Mouse (Mus musculus) embryo, embryonic 9.5 days (tissue): ENCODE results near the gene Ak5.

Experiments used
- DNase-seq: peaks from one replicate; pipeline ENCODE4 v3.0.0-alpha.2; 2017; ENCODE audit errors: extremely low spot score

Ak5 gene

DNA sequence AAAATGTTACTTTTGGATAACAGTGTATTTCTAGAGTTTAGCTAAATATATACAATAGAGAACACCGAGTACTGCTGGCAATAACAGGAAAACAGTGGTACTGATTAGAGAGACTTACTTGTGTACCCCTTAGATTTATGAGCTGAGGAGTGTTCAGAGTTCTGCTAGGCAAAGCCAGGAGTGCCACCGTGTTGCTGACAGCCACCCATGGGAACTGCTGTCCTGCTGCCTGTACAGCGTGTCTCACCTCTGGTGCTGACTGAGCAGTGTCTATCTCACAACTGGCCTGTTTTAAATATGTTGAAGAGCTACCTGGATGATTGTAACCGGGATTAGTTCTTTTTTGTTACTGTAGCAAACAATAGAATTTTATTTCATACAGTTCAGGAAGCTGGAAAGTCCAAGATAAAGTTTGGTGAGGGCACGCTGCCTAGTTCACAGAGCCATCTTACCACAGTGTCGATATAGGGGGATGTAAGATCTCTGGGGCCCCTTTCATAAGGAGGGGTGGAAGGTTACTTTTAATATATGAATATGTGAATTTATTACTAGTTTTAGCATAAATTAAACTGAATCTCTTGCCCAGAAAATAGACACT lies 103.5 kb downstream of the Ak5 start:
- DNase-seq = no peak

DNA sequence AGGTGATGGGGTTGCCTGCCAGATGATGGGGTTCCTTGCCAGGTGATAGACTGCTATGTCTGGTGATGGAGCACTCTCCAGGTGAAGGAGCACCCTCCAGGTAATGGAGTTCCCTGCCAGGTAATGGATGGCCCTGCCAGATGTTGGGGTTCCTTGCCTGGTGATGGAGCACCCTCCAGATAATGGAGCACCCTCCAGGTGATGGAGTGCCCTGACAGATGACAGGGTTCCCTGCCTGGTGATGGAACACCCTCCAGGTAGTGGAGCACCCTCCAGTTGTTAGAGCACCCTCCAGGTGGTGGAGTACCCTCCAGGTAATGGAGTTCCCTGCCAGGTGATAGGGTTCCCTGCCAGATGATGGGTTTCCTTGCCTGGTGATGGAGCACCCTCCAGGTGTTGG lies 104.3 kb downstream of the Ak5 start:
- DNase-seq = no peak

DNA sequence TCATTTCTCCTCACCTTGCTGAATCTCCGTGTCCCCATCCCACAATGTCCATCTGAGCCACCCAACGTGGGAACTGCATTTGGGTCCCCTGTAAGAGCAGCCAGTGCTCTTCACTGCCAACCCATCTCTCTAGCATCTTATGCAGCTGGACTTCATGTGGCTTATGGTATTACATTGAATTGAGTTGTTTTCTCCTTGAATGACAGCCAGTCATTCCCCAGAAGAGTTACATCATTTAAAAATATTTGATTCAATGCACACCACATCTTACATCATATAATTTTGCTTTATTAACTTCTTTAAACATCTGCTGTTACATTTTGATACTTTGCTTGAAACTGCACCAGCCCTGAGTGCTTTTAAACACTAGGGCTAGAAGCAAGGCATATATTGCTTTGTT lies 106.5 kb downstream of the Ak5 start:
- no peak for DNase-seq

DNA sequence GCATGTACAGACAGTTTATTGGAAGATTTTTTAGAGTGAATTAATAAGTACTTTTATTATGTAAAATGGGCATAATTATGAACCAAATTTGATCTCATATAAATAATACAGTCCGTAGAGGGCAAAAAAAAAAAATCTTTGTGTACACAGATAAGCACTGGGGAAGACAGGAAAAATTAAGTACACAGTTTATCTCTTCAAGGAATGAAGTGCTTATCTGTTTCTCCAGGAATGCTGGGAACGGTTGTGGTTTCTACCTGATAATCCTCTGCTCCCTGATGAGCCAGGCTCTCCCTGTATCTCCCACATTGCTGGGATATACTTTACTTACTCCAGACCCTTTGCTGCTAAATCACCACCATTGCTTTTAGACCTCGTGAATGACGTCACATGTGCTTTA lies 108.9 kb downstream of the Ak5 start:
- no peak for DNase-seq

DNA sequence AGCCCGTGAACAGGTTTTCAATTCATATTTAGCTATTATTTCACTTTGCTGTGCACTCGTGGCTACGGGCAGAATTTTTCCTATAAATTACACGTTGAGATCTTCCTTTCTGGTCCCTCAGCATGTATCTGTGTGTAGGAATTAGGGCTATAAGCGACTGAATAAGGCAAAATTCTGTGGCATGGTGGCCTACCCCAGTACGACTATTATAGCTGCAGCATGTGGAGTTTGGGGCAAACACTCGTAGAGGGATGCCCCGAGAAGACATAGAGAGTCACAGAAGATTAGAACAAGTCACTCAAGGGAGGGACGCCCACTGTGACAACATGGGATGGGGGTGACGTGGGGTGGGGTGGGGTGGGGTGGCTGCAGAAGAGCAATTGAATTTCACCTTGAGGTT lies 110.1 kb downstream of the Ak5 start:
- DNase-seq = no peak

DNA sequence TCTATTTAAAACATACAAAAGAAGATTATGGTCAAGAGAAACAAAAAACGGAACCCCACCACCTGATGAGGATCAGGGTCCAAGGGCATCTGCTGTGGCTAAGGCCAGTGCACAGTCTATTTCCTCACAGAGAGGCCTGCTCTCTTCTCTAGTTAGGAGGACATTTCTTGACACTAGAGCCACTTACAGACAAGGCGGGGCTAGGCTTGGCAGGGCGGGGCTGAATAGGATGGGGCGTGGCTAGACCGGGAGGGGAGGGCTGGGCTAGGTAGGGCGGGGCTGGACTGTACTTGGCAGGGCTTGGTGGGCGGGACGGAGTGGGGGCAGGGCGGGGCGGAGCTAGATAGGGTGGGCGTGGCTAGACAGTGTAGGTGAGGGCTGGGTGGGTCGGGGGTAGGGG lies 110.5 kb downstream of the Ak5 start:
- peak; percentile 58 for DNase-seq

DNA sequence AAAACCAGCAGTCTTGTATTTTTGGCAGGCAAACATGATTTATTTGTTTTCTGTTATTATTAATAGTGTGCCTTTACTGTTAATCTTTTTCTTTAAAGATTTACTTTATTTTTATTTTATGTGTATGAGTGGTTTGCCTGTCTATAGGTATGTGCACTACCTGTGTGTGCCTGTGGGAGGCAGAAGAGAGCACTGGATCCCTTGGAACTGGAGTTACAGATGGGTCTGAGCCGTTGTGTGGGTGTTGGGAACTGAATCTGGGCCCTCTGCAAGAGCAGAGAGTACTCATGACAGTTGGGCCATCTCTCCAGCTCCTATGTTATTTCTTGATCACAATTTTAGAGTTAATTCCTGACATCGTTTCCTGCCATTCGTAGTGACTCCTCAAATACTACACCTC lies 111.2 kb downstream of the Ak5 start:
- DNase-seq = no peak

DNA sequence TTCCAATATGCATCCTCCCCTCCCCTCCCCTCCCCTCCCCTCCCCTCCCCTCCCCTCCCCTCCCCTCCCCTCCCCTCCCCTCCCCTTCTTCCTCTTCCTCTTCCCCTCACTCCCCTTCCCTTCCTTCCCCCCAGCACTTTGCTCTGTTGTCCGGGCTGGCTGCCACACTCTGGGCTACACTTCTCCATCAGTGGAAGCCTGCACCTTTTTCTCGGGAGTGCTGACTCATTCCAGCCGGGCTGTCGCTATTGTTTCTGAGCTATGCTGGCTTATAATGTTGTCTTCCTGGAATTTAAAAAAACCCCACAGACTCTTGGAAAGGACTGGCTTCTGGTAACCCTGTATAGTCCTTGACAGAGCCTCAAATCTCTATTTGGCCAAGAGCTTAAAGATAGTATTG lies 111.7 kb downstream of the Ak5 start:
- DNase-seq = no peak

DNA sequence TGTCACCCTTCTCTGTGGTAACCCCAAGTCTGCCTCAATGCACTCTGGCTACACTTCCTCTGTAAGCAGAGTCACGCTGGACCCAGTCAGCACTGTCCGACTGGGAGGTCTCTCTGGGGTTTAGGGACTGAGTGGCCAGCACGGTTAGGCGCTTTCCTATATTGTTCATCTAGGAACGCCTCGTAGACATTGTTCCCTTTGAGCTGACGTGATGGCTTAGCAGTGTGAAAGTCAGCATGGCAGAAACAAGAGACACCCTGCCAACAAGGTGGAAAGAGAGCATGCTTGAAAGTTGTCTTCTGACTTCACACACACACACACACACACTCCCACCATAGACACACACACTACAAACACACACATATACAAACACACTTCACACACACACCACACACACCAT lies 112.9 kb downstream of the Ak5 start:
- DNase-seq = no peak

DNA sequence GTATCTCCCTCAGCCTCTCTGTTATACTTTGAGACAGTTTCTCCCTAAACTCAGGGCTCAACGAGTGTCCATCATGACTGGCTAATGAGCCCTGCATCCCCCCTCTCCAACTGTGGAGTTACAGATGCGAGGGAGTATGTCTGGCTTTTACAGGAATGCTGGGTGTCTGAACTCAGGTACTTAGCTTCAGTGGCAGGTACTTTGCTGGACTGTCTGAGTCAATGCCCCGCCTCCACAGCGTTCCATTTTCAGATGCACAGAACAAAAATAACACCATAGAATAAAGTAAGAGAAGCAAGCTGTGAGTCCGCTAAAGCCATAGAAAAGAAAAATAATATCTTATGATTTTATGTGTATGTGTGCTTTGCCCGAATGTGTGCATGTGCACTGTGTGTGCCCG lies 113.8 kb downstream of the Ak5 start:
- no peak for DNase-seq

DNA sequence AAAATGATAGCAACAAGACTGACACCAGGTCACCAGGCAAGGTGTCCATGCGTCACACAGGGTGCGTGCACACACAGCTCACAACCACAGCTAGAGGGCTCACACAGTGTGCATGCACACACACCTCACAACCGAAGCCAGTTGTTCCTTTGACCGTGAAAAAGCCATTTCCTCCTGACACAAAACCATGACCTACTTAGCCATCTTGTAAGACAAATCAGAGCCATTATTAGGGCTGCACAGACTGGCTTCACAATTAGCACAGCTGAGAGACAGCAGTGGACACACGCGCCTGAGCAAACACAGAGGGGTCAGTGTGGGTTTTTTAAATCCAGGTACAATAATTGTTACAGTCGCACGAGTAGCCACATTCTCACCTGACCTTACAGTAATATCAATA lies 115.5 kb downstream of the Ak5 start:
- no peak for DNase-seq

DNA sequence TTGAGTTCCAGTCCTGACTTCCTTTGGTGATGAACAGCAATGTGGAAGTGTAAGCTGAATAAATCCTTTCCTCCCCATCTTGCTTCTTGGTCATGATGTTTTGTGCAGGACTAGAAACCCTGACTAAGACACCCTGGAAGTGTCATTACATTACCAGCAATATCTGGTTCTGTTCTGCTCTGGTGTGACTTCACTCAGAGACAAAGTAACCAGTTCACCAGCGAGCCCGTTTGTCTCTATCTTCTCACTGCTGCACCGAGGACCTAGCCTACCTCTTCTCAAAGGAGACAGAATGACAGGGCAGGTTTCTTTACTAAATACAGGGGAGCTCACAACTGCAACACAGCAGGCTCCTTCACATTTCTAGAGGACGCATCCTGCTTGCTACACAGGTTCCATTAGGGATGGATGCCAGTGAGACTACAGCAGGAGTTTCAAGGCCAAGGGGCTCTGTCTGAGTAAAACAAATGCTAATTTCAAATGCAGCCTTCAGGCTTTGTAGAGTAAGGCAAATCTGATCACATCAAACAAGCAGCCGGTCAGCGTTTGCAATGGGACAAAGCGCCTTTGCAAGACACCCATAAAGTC lies 117.5 kb downstream of the Ak5 start:
- no peak for DNase-seq

DNA sequence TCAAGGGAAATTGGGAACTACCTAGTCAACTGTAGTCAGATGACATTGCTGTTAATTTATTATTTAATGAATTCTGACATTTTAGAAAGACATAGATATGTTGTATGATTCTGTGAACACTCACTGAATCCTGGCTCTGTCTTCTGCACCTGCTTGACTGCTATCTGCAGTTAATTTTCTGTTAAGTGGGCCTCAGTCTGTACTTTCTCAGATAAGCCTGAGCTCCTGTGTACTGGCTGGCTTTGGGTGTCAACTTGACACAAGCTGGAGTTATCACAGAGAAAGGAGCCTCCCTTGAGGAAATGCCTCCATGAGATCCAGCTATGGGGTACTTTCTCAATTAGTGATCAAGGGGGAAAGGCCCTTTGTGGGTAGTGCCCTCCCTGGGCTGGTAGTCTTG lies 118.1 kb downstream of the Ak5 start:
- DNase-seq = no peak

DNA sequence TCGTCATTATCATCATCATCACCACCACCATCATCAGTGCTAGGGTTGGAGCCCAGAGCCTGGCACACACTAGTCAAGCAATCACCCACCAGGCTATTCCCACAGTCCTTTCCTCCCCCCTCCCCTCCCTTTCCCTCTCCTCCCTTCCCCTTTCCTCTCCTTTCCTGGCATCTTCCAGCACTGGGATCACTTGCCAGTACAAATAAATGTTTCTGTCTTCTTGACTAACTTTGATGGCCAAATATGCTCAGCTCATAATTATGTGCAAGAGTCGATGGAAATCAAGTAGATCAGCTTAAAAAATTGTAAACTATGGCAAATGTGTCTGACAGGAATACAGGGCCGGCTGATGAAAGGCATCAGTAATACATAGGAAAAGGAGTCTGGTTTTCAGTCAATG lies 123.2 kb downstream of the Ak5 start:
- DNase-seq = no peak

DNA sequence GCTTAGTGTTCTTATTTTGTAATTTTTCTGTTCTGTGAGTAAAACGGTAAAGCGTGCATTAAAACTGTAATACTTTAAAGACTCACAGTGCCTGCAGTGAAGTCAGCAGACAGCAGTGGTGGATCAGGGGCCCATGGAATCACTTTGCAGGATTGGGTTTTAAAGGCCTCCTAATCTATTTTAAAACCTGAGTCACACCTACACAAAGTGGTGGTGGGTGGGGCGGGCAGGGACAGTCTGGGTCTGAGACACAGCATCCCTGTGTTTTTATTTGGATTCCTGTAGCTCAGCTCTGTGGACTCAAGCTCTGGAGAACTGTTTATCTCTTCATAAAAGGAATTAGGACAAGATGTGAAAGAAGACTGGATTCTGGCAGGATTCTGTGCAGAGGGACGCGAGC lies 125.9 kb downstream of the Ak5 start:
- no peak for DNase-seq

DNA sequence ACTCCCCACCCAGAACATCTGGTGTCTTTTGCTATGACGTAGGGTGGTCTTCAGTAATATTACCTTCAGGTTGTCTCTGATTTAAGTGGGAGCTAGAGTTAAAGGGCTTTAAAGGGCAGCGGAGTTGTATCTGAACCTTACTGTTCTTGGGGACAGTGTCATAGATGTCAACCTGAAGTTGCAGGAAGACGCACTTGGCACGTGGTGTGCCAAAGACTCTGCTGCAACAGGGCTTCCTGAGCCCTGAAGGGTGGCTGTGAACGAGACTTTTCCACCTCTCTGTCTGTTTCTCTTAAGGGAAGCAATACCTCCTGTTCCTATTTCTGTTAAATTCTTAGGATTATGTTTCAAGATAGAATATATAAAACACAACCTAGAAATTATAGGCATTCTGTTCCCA lies 137.8 kb downstream of the Ak5 start:
- DNase-seq = no peak

DNA sequence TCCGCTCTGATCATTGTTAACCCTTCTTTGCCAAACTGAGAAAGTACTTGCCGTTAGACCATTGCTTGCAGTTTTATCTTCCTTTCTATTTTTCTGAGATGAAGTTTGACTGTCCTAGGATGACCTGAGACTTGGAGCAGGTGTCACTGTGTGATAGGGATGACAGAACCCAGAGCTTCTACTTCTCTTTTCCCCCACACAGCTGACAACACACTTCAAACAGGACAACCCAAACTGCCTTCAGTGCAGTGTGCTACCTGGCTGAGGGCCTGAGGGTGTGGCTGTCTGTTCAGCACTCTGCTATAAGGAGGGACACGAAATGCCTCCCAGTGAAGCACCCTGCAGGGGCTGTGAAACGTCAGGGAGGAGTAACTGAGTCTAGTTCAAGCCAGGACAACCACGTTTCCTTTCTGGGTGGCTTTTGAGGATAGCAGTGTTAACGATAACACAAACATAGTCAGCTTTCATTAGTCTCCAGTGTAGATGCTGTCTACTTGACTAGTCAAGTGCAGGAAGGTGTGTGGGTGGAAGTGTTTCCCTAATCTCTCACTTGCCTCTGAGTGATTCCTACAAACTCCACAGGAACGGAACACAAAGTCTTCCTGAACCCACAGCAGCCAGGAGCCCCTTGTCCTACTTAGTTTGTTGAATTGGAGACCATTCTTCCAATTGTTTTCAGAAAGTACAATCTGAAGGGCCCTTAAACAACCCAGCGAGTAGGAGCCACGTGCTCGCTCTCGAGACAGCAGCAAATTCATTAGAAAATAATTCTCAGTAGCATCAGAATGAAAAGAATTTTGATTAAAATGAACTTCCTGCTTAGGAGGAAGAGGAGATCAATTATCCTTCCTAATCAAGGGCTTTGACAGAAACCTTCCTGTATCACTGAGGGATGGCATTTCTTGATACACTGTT lies 138.8 kb downstream of the Ak5 start:
- no peak for DNase-seq

DNA sequence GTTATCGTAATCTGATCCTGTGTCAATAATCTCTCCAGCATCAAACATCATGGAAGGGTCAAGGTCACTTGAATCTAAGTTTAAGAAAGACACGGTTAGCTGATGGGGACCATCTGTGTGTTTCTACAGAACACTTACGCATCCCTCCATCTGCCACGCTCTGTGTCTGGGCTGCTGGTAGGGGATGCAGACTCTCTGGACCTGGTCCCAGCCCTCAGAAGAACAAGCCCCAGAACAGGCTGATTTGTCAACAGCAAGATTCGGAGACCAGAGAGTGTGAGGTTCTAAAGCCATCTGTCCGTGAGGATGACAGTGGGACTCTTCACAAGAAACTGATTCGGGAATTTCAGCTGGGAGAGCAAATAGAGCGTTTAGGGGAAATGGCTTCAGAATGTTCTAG lies 141.4 kb downstream of the Ak5 start:
- no peak for DNase-seq

DNA sequence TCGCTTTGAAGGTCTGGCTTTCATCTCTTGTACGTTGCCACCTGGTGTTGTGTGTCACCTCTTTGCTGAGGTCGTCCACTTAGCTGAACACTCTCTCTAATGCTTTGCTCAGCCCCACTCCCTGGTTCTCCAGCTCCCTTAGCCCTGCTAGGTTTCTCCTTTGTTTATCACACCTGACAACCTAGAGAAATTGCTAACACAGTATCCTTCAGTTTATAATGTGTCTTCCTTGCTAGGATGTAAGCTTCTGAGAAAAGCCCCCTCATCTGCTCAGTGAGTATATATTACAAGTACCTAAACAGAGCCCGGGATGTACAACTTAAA lies 144.9 kb downstream of the Ak5 start:
- DNase-seq = no peak

DNA sequence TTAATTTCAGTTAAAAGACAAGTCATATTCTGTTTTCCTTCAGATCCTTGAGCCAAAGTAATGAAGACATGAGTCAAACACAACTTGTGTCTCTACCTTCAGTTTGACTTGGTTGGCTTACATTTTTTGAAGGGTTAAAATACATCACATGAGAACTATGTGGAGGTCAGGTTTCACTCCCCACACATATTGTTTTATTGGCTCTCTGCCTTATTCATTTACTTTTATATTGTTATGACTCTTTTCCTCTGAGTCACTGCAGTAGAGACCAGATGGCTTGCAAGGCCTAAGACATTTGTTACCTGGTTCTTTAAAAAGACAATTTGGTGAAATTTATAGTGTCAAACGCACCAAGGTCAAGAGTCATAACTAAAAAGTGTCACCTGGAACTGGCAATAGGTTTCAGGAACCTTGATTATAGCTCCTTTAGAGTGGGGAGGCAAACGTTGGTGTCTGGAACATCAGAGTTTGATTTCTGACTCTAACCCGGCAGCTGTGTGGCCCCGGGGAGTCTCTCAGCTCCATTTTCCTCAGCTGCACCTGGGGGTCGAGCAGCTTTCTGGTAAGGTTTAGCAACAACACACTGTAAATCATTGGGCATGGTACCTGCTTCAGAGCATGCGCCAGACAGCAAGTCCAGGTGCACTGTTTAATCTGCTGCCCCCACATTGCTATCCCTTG lies 145.4 kb downstream of the Ak5 start:
- no peak for DNase-seq

DNA sequence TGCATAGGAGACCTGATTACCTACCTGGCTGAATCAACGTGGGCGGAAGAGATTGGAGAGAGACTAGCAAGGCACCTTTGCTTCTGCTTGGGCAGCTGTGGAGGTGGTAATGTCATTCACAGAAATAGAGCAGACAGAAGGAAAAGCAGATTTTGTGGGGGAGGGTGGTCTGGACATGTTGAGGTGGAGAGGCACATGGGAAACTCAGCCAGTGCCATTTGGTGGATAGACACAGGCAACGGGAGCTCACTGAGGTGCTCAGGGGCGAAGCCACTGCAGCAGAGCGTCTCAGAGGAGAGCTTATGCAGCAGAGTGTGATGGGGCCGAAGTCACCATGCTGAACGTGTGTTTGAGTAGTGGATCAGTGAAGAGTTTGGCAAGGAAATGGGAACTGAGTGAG lies 147.1 kb downstream of the Ak5 start:
- no peak for DNase-seq

DNA sequence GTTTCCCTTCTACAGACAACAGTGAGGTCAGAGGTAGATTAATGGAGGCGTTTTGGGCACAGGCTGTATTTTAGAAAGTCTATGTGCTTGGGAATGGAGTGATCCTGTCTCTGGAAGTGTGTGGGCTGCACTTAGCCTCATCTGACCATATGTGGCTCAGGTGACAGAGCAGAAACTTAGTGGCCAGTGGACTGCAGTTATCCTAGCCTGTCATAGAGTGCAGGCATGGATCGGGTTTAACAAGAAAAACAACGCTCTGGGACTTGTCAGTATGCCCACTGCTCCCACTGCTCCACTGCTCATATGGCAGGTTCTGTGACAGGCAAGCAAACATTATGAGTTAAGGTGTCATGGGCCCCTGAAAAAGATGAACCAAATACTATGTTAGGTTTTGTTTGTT lies 148.1 kb downstream of the Ak5 start:
- DNase-seq = no peak

DNA sequence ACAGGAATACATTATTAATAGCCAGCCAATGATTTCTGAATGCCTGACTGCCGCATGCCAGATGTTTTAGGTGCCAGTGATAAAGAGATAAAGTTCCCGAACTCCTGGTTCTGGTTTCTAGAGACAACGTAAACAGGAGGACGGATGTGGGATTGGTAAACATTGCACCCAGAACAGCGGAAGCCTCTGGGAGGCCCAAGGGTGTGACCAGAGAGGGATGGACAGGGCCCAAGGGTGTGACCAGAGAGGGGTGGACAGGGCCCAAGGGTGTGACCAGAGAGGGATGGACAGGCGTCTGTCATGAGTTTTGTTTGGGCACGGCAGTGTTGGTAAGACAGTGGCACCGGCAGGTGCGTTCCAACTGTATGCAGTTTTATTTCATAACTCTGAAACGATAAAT lies 148.6 kb downstream of the Ak5 start:
- no peak for DNase-seq
